Mouse (Mus musculus): ENCODE measurements around the gene Gpx5. TPM values are rescaled to one million over a fixed set of nuclear protein-coding genes. Genes with fewer than 3 reads are reported as not detected.
"Not testable (repeated sequence)": the region's sequence is repeated elsewhere in the genome, so short reads cannot be mapped to it uniquely, and the experiment has no call there.

The Gpx5 gene
- polyA plus RNA-seq, 2 experiments from 2014 or later = not detected

GRCm38 (mm10) chr13:21264366-21264765 is 28.2 kb downstream of the Gpx5 start:
- ATAC-seq = no peak

GRCm38 (mm10) chr13:21263910-21264309 is 28.6 kb downstream of the Gpx5 start:
- ATAC-seq = no peak

- no peak for ATAC-seq
Measured at GRCm38 (mm10) chr13:21262787-21263461, 29.6 kb downstream of the Gpx5 start.

- no peak for ATAC-seq
Measured at GRCm38 (mm10) chr13:21260289-21260688, 32.2 kb downstream of the Gpx5 start.

- no peak for ATAC-seq
Measured at GRCm38 (mm10) chr13:21259677-21260113, 32.8 kb downstream of the Gpx5 start.

- no peak for ATAC-seq
Measured at GRCm38 (mm10) chr13:21259171-21259631, 33.3 kb downstream of the Gpx5 start.

GRCm38 (mm10) chr13:21258524-21258923 is 34.0 kb downstream of the Gpx5 start:
- no peak for ATAC-seq

- no peak for ATAC-seq
Measured at GRCm38 (mm10) chr13:21253986-21254385, 38.5 kb downstream of the Gpx5 start.

GRCm38 (mm10) chr13:21253569-21253968 is 39.0 kb downstream of the Gpx5 start:
- ATAC-seq = no peak

GRCm38 (mm10) chr13:21253040-21253439 is 39.5 kb downstream of the Gpx5 start:
- ATAC-seq = no peak

GRCm38 (mm10) chr13:21250074-21250681 is 42.4 kb downstream of the Gpx5 start:
- no peak for ATAC-seq

- ATAC-seq = no peak
Measured at GRCm38 (mm10) chr13:21249022-21249421, 43.5 kb downstream of the Gpx5 start.

GRCm38 (mm10) chr13:21246276-21246675 is 46.3 kb downstream of the Gpx5 start:
- no peak for ATAC-seq

- ATAC-seq = not testable (repeated sequence)
Measured at GRCm38 (mm10) chr13:21244967-21245366, 47.6 kb downstream of the Gpx5 start.

- ATAC-seq = no peak
Measured at GRCm38 (mm10) chr13:21244089-21244488, 48.4 kb downstream of the Gpx5 start.

GRCm38 (mm10) chr13:21243196-21243595 is 49.3 kb downstream of the Gpx5 start:
- ATAC-seq = no peak

- no peak for ATAC-seq
Measured at GRCm38 (mm10) chr13:21242408-21243125, 50.0 kb downstream of the Gpx5 start.

GRCm38 (mm10) chr13:21240788-21241187 is 51.7 kb downstream of the Gpx5 start:
- ATAC-seq = no peak

GRCm38 (mm10) chr13:21237161-21237560 is 55.4 kb downstream of the Gpx5 start:
- ATAC-seq = no peak

GRCm38 (mm10) chr13:21236714-21237113 is 55.8 kb downstream of the Gpx5 start:
- no peak for ATAC-seq
